Mouse (Mus musculus) midbrain, embryonic 11.5 days (tissue): ENCODE measurements around the gene Jup. TPM values are rescaled to one million over a fixed set of nuclear protein-coding genes. Genes with fewer than 3 reads are reported as not detected.
"Not testable (repeated sequence)": the region's sequence is repeated elsewhere in the genome, so short reads cannot be mapped to it uniquely, and the experiment has no call there.

ENCODE experiments used
- ATAC-seq: fragments of 200-750 bp; cut with Nextera tagmentation; 2 replicates; pipeline ENCODE4 v1.8.0; 2017; ENCODE audit warnings: moderate TSS enrichment, moderate library complexity; ENCODE audit not compliant: low FRiP score
- DNase-seq: peaks from one replicate; pipeline ENCODE4 v3.0.0; 2015; ENCODE audit warnings: low spot score; ENCODE audit errors: missing footprints
- H3K27ac ChIP-seq: fragments of 300-500 bp; sonication (generic); 2 replicates; pipeline ENCODE4 v1.5.1; 2014; ENCODE audit warnings: low read depth, low read length
- H3K27me3 ChIP-seq: fragments of 300-500 bp; sonication (generic); 2 replicates; pipeline ENCODE4 v1.6.1; 2014; ENCODE audit warnings: mild to moderate bottlenecking, low read length, moderate library complexity, mixed read lengths; ENCODE audit not compliant: control insufficient read depth, insufficient read depth
- H3K36me3 ChIP-seq: fragments of 300-500 bp; sonication (generic); 2 replicates; pipeline ENCODE4 v1.6.1; 2014; ENCODE audit warnings: mild to moderate bottlenecking, low read length, moderate library complexity, mixed read lengths; ENCODE audit not compliant: control insufficient read depth, insufficient read depth
- H3K4me1 ChIP-seq: fragments of 300-500 bp; sonication (generic); 2 replicates; pipeline ENCODE4 v1.6.1; 2014; ENCODE audit warnings: low read length; ENCODE audit not compliant: control insufficient read depth, insufficient read depth
- H3K4me2 ChIP-seq: fragments of 300-500 bp; sonication (generic); 2 replicates; pipeline ENCODE4 v1.6.1; 2014; ENCODE audit warnings: mild to moderate bottlenecking, moderate library complexity
- H3K4me3 ChIP-seq: fragments of 300-500 bp; sonication (generic); 2 replicates; pipeline ENCODE4 v1.5.1; 2014; ENCODE audit warnings: low read depth, low read length
- H3K9ac ChIP-seq: fragments of 300-500 bp; sonication (generic); 2 replicates; pipeline ENCODE4 v1.6.1; 2014; ENCODE audit warnings: low read length
- H3K9me3 ChIP-seq: fragments of 300-500 bp; sonication (generic); 2 replicates; pipeline ENCODE4 v1.6.1; 2016; ENCODE audit warnings: low read length; ENCODE audit not compliant: control insufficient read depth
- WGBS: fragments of 180-500 bp; shearing (Covaris S2); extraction: QIAGEN DNeasy Blood & Tissue Kit; methylation state at CpG from one replicate; pipeline ENCODE4 v1.1.7; 2014; 5-methylcytosine and 5-hydroxymethylcytosine counted together
- polyA plus RNA-seq: library from polyadenylated mRNA; unstranded; fragments of >200 nt; fragmentation: Nextera tagmentation; extraction: Ambion mirVana; gene quantifications from 2 replicates; pipeline ENCODE4 v1.2.1, GENCODE M21; 2014

Jup gene
- polyA plus RNA-seq, 1 experiment from 2014 or later: 25.2 TPM

GRCm38 (mm10) chr11:100332766-100333515, 64.6 kb downstream of the Jup start:
- Histone ChIP-seq H3K27ac (peak overlapping the region; percentile 36; the same call in 1 of the 2 replicates), H3K4me3 (no peak overlapping the region), H3K27me3 (no peaks in the 10 kb centered on the region), H3K4me1 (peaks cover 2% of the 10 kb centered on the region; the same call in 1 of the 2 replicates), H3K36me3 (no peaks in the 10 kb centered on the region), H3K9ac (no peak overlapping the region), H3K4me2 (no peak overlapping the region), H3K9me3 (no peaks in the 10 kb centered on the region)
- ATAC-seq: peak; percentile 45; the same call in 1 of the 2 replicates
- WGBS: 63% methylated on average over 9 of the region's 9 CpGs
- DNase-seq: no peak

GRCm38 (mm10) chr11:100330816-100331375, 66.7 kb downstream of the Jup start:
- not testable (repeated sequence) for H3K9ac ChIP-seq, DNase-seq, H3K27me3 ChIP-seq, H3K4me1 ChIP-seq, H3K27ac ChIP-seq, H3K4me3 ChIP-seq, H3K4me2 ChIP-seq, H3K36me3 ChIP-seq, ATAC-seq, H3K9me3 ChIP-seq
- WGBS: 62% methylated on average over 8 of the region's 8 CpGs

- ATAC-seq (no peak), DNase-seq (no peak)
- Histone ChIP-seq H3K4me2 (no peak overlapping the region), H3K36me3 (no peaks in the 10 kb centered on the region), H3K4me1 (peaks cover 2% of the 10 kb centered on the region; the same call in 1 of the 2 replicates), H3K9ac (no peak overlapping the region), H3K27ac (no peak overlapping the region), H3K9me3 (no peaks in the 10 kb centered on the region), H3K4me3 (no peak overlapping the region), H3K27me3 (no peaks in the 10 kb centered on the region)
- 66% methylated on average over 16 of the region's 16 CpGs for WGBS
Observed at GRCm38 (mm10) chr11:100330235-100330634, 67.3 kb downstream of the Jup start.

- no peak overlapping the region for H3K27ac ChIP-seq
- no peaks in the 10 kb centered on the region for H3K4me1 ChIP-seq
Observed at GRCm38 (mm10) chr11:100327761-100328160, 69.8 kb downstream of the Jup start.

GRCm38 (mm10) chr11:100327316-100327715, 70.2 kb downstream of the Jup start:
- no peak overlapping the region for H3K9ac ChIP-seq
- H3K27me3 ChIP-seq: no peaks in the 10 kb centered on the region
- H3K9me3 ChIP-seq: no peaks in the 10 kb centered on the region
- H3K36me3 ChIP-seq: no peaks in the 10 kb centered on the region
- no peak for ATAC-seq
- H3K4me3 ChIP-seq: no peak overlapping the region
- H3K27ac ChIP-seq: no peak overlapping the region
- WGBS: 67% methylated on average over 11 of the region's 11 CpGs
- no peaks in the 10 kb centered on the region for H3K4me1 ChIP-seq
- no peak overlapping the region for H3K4me2 ChIP-seq
- DNase-seq: no peak

More at GRCm38 (mm10) chr11:100327761-100328160, 69.8 kb downstream of the Jup start:
- 88% methylated on average over 6 of the region's 6 CpGs for WGBS
- Histone ChIP-seq H3K36me3 (no peaks in the 10 kb centered on the region), H3K9ac (no peak overlapping the region), H3K4me3 (no peak overlapping the region), H3K4me2 (no peak overlapping the region), H3K9me3 (no peaks in the 10 kb centered on the region), H3K27me3 (no peaks in the 10 kb centered on the region)
- ATAC-seq: no peak
- DNase-seq: no peak

DNA sequence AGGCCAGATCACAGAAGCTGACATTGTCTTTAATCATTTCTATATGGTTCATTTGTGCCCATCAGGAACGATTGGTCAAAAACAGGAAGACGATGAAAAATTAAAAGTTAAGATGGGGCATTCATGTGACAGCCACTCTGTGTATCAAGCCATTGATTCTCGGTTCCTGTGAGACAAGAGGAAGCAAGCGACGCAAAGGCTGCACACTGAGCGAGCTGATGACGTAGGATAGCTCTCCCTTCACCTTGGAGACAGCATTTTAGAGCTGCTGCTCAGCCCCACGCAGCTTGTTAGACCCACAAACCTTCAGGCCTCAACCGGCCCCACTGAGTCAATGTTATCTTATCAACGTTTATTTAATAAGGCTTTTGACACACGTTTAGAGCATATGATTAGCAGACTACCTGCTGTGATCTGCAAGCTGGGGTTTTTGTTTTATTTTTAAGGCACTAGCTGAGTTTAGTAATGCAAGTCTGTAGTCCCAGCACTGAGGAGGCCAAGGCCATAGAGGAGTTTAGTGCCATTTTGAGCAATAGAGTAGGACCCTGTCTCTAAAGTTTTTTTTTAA, 72.4 kb downstream of the Jup start:
- Histone ChIP-seq H3K9me3 (no peaks in the 10 kb centered on the region), H3K4me2 (no peak overlapping the region), H3K27me3 (no peaks in the 10 kb centered on the region), H3K27ac (no peak overlapping the region), H3K4me1 (peaks cover 3% of the 10 kb centered on the region; the same call in 1 of the 2 replicates), H3K9ac (no peak overlapping the region), H3K36me3 (peaks cover 11% of the 10 kb centered on the region), H3K4me3 (no peak overlapping the region)
- DNase-seq (no peak), ATAC-seq (no peak)
- WGBS: 75% methylated on average over 11 of the region's 11 CpGs

DNA sequence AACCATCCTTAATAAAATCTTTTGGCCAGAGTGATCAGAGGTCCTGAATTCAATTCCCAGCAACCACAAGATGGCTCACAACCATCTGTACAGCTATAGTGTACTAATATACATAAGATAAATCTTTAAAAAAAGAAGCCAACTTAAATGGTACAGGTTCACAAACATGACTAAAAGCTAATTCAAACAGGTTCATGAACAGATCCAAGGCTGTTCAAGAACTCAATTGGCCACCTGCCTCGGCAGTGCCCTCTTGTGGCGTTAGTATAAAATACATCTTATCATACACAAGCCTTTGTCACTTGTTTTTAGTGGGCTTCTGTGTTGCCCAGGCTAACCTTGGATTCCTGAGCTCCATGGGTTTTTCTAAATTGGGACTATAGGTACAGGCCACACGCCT, 74.0 kb downstream of the Jup start:
- Histone ChIP-seq H3K27ac (no peak overlapping the region), H3K36me3 (peaks cover 11% of the 10 kb centered on the region), H3K4me1 (peaks cover 3% of the 10 kb centered on the region; the same call in 1 of the 2 replicates), H3K9ac (no peak overlapping the region), H3K4me3 (no peak overlapping the region), H3K9me3 (no peaks in the 10 kb centered on the region), H3K27me3 (no peaks in the 10 kb centered on the region), H3K4me2 (no peak overlapping the region)
- ATAC-seq (no peak), DNase-seq (peak; percentile 94)
- 15% methylated on average over 3 of the region's 3 CpGs for WGBS

DNA sequence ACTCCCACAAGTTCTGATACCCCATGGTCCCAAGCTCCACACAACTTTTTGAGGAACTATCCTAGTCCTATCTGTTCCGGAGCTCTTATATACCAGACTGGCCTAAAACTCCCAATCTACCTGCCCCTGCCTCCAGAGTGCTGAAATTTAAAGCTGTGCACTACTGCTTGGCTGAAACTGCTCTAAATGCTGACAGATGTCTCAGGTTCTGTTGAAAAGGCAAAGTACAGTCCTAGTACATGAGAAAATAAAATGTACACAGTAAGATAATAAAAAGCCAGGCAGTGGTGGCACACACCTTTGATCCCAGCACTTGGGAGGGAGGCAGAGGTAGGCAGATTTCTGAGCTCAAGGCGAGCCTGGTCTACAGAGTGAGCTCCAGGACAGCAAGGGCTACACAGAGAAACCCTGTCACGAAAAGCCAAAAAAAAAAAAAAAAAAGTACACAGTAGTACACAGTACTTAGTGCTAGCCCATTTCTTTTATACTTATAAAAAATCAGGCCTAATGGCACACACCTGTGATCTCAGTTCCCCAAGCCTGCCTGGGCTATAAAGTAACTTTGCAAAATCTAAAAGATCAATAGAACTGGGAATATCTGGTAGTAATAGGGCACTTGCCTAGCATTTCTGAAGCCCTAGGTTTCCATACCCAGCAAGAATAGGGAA, 74.8 kb downstream of the Jup start:
- no peaks in the 10 kb centered on the region for H3K9me3 ChIP-seq
- ATAC-seq: no peak
- no peak overlapping the region for H3K9ac ChIP-seq
- no peak overlapping the region for H3K27ac ChIP-seq
- 74% methylated on average over 3 of the region's 3 CpGs for WGBS
- DNase-seq: peak; percentile 88
- H3K4me3 ChIP-seq: no peak overlapping the region
- H3K27me3 ChIP-seq: no peaks in the 10 kb centered on the region
- peaks cover 3% of the 10 kb centered on the region; the same call in 1 of the 2 replicates for H3K4me1 ChIP-seq
- peaks cover 11% of the 10 kb centered on the region for H3K36me3 ChIP-seq
- no peak overlapping the region for H3K4me2 ChIP-seq
